Comparison of ENCODE assay signal across 7 mouse cellular contexts in genomic region chr1:30950456-30950835, GRCm38 (mm10). TPM values are rescaled to one million over a fixed set of nuclear protein-coding genes. Genes with fewer than 3 reads are reported as not detected.
A peak's percentile ranks its signal among the peaks of the same experiment; 100 is the strongest.
DNase-seq lines count a peak whose midpoint lies in the region; ATAC-seq lines count a peak whose summit lies in the region.

No protein-coding gene starts in this region.

- WGBS in forebrain, embryonic 13.5 days: 32% methylated on average over 5 of the region's 5 CpGs
- whole genome bisulfite sequencing in liver, embryonic 13.5 days (ENCODE audit: insufficient replicate concordance): 52% methylated on average over 5 of the region's 5 CpGs

- ATAC-seq in megakaryocyte, adult 5-6 weeks (ENCODE audit: poor library complexity, severe bottlenecking): no peak
- no peak for ATAC-seq in forebrain, embryonic 13.5 days
- ATAC-seq in liver, embryonic 13.5 days (ENCODE audit: low read depth): no peak
- no peak for ATAC-seq in CD4-positive, CD25-positive, alpha-beta regulatory T cell, adult 4 months

- peaks cover 8% of the 10 kb centered on the region for H3K36me3 ChIP-seq in megakaryocyte, embryonic 14.5 days (replicated peaks; ENCODE audit: low read length)
- H3K36me3 ChIP-seq in forebrain, embryonic 13.5 days (ENCODE audit: poor library complexity, severe bottlenecking): no peaks in the 10 kb centered on the region
- 0 out of 2 replicates have a peak, but pooled peaks cover 3% of the 10 kb centered on the region for H3K36me3 ChIP-seq in liver, embryonic 13.5 days

- H3K9me3 ChIP-seq in megakaryocyte, embryonic 14.5 days: no peaks in the 10 kb centered on the region
- H3K9me3 ChIP-seq in forebrain, embryonic 13.5 days (replicated peaks): no peaks in the 10 kb centered on the region
- H3K9me3 ChIP-seq in liver, embryonic 13.5 days (replicated peaks): no peaks in the 10 kb centered on the region

- peak overlapping the region; percentile 60 for H3K4me2 ChIP-seq in forebrain, embryonic 13.5 days
- H3K4me2 ChIP-seq in liver, embryonic 13.5 days: peak overlapping the region; percentile 78

- H3K4me1 ChIP-seq in megakaryocyte, embryonic 14.5 days: peaks cover 13% of the 10 kb centered on the region; the same call in 1 of the 2 replicates
- peaks cover 25% of the 10 kb centered on the region for H3K4me1 ChIP-seq in forebrain, embryonic 13.5 days
- peaks cover 14% of the 10 kb centered on the region for H3K4me1 ChIP-seq in liver, embryonic 13.5 days (replicated peaks)

- no peak for DNase-seq in liver, embryonic 13.5 days
- peak; percentile 42 for DNase-seq in yolk sac, embryonic 10.5 days (ENCODE audit: low spot score)
- no peak for DNase-seq in right cerebral cortex, adult 18-20 months

- H3K4me3 ChIP-seq in megakaryocyte, embryonic 14.5 days (replicated peaks): peak overlapping the region; percentile 95
- H3K4me3 ChIP-seq in forebrain, embryonic 13.5 days: peak overlapping the region; percentile 90
- H3K4me3 ChIP-seq in liver, embryonic 13.5 days (replicated peaks): peak overlapping the region; percentile 90

- H3K27ac ChIP-seq in forebrain, embryonic 13.5 days: peak overlapping the region; percentile 100
- H3K27ac ChIP-seq in liver, embryonic 13.5 days: peak overlapping the region; percentile 94

- H3K27me3 ChIP-seq in megakaryocyte, embryonic 14.5 days (replicated peaks): no peaks in the 10 kb centered on the region
- no peaks in the 10 kb centered on the region for H3K27me3 ChIP-seq in forebrain, embryonic 13.5 days
- no peaks in the 10 kb centered on the region for H3K27me3 ChIP-seq in liver, embryonic 13.5 days

- H3K9ac ChIP-seq in forebrain, embryonic 13.5 days: peak overlapping the region; percentile 87
- H3K9ac ChIP-seq in liver, embryonic 13.5 days: peak overlapping the region; percentile 95

RNA-seq across cellular contexts. Expression of gene AC153137.1, which starts 27.3 kb away (rescaled TPM):
- polyA plus RNA-seq in megakaryocyte, embryonic 14.5 days (2012; ENCODE audit: insufficient read depth, low replicate concordance): not detected in 2 replicates
- not detected in 2 replicates for total RNA-seq in megakaryocyte, adult 5-6 weeks (2015)
- total RNA-seq in megakaryocyte, adult 5-6 weeks (2017): not detected in 2 replicates
- not detected in 2 replicates for polyA plus RNA-seq in forebrain, embryonic 13.5 days (2015; fragmentation: Nextera tagmentation; extraction: Ambion mirVana)
- not detected in 2 replicates for polyA plus RNA-seq in liver, embryonic 13.5 days (2015; fragmentation: Nextera tagmentation; extraction: Ambion mirVana)
- not detected for polyA plus RNA-seq in CD4-positive, CD25-positive, alpha-beta regulatory T cell, adult 4 months (2017; shearing (Covaris generic))
